Mouse (Mus musculus) layer of hippocampus, postnatal 10 days (tissue): ENCODE results near the gene Bmp4. TPM values are rescaled to one million over a fixed set of nuclear protein-coding genes. Genes with fewer than 3 reads are reported as not detected.

ENCODE experiments used
- DNase-seq, 2 experiments: peaks; one replicate each; pipeline ENCODE4 v3.0.0; 2021; ENCODE audit warnings: low spot score in 2 of 2
- total RNA-seq, 2 experiments: library from RNA; stranded (reverse); gene quantifications; 2 replicates each; pipeline ENCODE4 v1.2.3; 2021

The Bmp4 gene
- total RNA-seq, 2 experiments from 2014 or later = 6.5 to 12.4 TPM

- peak in 1 of 2 experiments; percentile 11 for DNase-seq
Measured at GRCm38 (mm10) chr14:46386478-46387356, 3.8 kb downstream of the Bmp4 start.

DNA sequence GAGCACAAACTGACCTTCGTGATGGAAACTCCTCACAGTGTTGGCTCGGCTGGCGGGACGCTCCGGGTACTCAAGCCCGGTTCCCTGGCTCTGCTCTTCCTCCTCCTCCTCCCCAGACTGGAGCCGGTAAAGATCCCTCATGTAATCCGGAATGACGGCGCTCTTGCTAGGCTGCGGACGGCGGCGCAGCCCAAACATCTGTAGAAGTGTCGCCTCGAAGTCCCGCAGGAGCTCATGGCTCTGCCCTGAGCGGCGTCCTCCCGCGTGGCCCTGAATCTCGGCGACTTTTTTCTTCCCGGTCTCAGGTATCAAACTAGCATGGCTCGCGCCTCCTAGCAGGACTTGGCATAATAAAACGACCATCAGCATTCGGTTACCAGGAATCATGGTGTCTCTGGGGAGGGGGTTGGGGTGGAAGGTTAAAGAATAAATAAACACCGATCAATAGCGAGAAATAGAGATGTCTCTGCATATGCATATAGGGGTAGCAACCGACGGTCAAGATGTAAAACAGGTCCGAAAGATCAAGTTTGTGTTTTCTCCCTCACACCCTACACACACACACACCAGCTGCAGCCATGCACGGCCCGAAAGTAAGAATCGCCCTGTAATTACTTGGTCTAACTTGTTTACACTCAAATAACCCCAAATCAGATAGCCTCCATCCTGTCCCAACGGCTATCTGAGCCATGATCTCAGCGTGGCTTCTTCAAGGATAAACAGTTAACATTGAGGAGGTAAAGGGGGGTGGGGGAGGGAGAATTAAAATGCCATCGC lies 4.6 kb downstream of the Bmp4 start:
- DNase-seq = no peak

DNA sequence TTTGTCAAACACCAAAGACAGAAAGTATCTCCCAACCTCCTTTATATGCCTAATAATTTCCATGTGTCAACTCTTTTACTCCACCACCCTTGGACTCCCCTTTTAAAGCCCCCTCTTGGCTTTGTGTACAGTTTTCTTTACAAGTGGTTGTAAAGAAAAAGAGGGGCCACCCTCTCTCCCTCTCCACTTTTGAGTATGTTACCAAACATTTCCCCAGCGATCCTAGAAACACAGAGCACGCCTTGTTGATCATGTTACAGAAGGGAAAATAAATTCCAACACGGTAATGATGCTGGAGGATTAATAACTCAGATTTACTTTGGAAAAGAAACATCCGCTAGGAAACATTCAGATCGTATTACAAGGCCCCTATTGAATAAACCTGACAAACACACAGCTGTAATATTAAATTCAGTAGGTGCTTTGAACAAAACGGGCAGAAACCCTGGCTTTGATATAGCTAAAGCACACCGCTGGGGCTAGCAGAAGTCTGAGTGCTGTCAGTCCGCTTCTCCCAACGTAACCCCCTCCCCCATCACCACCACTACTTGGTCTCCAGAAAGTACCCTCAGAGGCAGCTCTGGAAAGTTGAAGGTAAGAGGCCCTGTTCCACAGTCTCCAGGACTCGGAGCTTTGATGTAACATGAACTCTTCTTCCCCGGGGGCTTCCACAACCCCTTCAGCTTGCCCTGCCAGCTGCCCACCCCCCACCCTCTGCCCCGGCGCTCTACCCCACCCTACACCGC lies 5.3 kb downstream of the Bmp4 start:
- DNase-seq = no peak

DNA sequence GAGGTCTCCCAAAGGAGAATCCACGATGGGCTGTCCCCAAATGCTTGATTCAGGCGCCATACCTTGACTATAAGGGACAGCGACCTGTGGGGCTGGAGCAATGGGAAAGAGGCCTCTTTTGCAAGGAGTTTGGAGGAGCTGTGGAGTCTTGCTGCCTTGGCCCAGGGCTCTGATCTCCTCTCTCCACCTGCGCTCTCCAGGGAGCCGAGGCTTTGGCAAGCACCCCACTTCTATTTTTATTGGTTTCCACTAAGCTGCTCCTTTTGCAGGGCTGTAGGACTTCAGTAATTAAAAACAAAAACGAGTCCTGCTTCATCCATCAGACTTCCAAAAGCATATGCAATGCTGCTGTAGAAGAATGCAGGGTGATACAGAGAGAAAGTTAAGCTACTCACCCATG lies 9.0 kb downstream of the Bmp4 start:
- DNase-seq = no peak

- DNase-seq = peak in 1 of 2 experiments; percentile 22
Measured at GRCm38 (mm10) chr14:46380286-46380721, 10.2 kb downstream of the Bmp4 start.

DNA sequence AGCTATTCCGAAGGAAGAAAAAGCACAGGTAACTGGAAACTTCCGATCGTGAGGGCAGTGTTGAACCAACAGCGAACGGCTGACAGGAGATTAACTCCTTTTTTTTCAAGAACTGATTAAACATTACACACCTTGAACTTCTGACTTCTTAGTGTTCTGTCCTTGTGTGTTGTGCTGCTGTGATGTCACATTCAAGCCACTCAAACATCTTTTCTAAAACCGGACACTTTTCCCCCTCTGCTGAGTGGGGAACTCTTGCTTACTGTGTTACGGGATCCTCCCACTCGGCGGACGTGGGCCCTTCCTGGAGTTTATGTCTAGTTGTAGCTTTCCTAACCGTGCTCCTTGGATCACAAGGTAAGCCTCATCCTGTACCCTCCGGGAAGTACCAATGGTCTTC lies 11.2 kb downstream of the Bmp4 start, which contains the start of gene Gm15217:
TSS of gene Gm15217 (plus strand) at position 130 of the 400 bp plus-strand sequence.
- no peak for DNase-seq

DNA sequence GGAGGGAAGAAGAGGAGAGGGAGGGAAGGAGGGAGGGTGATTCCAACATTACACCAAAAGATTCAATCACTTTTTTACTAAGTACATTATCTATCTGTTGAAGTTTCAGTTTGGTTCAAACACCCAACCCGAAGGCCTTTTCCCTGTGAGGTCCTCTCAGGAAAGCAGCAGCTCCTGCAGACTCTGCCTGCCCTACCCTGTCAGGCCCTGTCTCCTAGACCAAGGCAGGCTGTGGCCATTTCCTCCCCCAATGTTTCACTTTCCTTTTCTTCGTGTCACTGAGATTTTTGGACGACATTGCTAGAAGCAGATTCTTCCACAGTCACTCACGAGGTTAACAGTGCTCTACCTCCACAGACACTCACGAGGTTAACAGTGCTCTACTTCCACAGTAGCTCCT lies 14.7 kb downstream of the Bmp4 start:
- DNase-seq = no peak

DNA sequence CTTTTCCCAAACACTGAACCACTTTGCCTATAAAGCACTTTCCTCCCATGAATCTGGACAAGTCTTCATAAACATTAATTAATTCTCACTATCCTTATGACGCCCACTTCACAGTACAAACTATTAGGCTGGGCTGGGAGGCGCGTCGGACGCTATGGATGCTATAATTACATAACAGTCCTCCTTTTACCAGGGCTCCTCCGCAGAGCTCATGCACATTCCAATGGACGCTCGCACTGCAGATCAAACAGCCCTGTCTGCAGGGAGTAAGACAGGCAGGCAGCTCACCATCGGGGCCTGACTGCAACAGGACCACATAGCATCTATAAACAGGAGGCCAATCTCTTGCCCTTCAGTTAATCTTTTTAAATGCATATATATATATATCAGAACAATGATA lies 18.0 kb downstream of the Bmp4 start:
- DNase-seq = no peak

GRCm38 (mm10) chr14:46363209-46363608 lies 27.3 kb downstream of the Bmp4 start:
- DNase-seq = no peak

- DNase-seq = no peak
Measured at GRCm38 (mm10) chr14:46357696-46358095, 32.8 kb downstream of the Bmp4 start.

DNA sequence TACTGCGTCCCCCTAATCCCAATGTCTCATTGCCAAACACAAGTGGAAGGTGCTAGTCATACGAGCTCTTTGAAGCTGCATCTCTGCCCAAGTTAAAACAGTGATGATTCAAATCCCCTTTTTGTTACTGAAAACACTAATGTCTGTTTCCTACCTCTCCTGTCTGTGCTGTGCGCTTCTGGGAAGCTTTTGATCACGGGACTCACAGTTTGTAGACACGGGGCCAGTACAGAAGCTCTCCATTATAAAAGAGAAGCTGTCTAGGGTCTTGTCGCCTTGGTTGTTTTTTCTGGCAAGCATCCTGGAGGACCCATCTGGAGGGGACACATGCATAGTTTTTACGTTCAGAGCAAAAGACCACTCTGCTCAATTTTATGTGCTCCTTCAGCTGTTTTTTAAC lies 33.2 kb downstream of the Bmp4 start:
- DNase-seq = no peak

GRCm38 (mm10) chr14:46344750-46345149 lies 45.7 kb downstream of the Bmp4 start:
- no peak for DNase-seq

GRCm38 (mm10) chr14:46338801-46339200 lies 51.7 kb downstream of the Bmp4 start:
- DNase-seq = no peak

Other genes with a start within 250 kb of the Bmp4 start
- not detected for gene Gm15217, start 11.3 kb downstream of the Bmp4 start, total RNA-seq